Mouse (Mus musculus): Measurements from ENCODE around the gene Matk. TPM values are rescaled to one million over a fixed set of nuclear protein-coding genes. Genes with fewer than 3 reads are reported as not detected.

Gene Matk
- polyA plus RNA-seq, 1 experiment, result 0.67 TPM

DNA sequence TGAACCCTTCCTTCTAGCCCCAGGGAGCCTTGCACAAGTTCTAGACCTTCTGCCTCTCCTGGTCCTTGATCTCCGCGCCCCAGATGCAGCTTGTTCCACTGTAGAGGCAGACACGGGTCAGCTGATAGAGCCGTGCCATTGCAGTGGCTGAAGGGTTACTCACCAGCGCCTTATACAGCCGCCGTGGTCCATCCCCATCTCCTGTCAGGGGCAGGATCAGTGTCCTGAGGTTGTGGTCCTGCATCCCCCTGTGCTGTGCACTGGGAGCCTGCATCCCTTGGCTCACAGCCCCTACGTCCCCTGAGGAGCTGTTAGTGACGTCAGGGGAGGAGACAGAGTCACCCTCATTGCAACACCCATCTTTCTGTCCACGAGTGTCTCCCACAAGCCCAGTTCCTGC, 50.5 kb downstream of the Matk start:
- Histone ChIP-seq H3K4me3 (no peak overlapping the region), H3K4me2 (ENCODE audit: low read depth) (peak overlapping the region; percentile 40)

DNA sequence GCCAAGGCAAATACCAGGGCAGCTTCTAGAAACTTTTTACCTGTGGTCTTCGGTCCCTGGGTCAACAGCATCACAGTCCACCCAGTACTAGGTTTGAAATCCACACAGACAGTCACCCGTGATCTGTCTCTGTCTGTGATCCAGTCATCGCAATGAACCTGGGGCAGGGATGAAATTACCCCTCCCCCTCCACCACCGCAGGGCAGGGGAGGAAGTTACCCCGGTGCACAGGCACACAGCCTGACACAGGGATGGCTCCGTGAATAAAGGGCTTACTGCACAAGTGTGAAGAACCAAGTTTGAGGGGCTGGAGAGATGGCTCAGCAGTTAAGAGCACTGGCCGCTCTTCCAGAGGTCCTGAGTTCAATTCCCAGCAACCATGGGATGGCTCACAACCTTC, 51.0 kb downstream of the Matk start:
- no peak overlapping the region for H3K4me3 ChIP-seq
- peaks cover 13% of the 10 kb centered on the region for H3K79me2 ChIP-seq (ENCODE audit: control insufficient read depth, insufficient read depth)
- H3ac ChIP-seq (ENCODE audit: control insufficient read depth, insufficient read length), result no peak overlapping the region
- no peak overlapping the region for H3K4me2 ChIP-seq (ENCODE audit: low read depth)
- H3K27me3 ChIP-seq (ENCODE audit: control insufficient read depth, insufficient read depth, insufficient read length), result no peaks in the 10 kb centered on the region
- TF ChIP-seq MYOG (IDR thresholded peaks at IDR 0.05; ENCODE audit: control insufficient read depth in 1 of 3, insufficient read depth in 1 of 3, insufficient read length in 2 of 3, low read depth in 2 of 3), result no peak
- no peak for TF ChIP-seq E2F4 (IDR thresholded peaks at IDR 0.05; ENCODE audit: insufficient read depth)
- no peak for TF ChIP-seq CEBPB (IDR thresholded peaks at IDR 0.05; ENCODE audit: insufficient read depth, poor library complexity, severe bottlenecking)
- no peak for TF ChIP-seq POLR2AphosphoS2 (IDR thresholded peaks at IDR 0.05; ENCODE audit: insufficient read length, low read depth)
- TF ChIP-seq TCF12 (IDR thresholded peaks at IDR 0.05; ENCODE audit: insufficient read depth, poor library complexity, severe bottlenecking), result no peak
- TF ChIP-seq USF1 (IDR thresholded peaks at IDR 0.05; ENCODE audit: low read depth), result no peak
- TF ChIP-seq MYOD1 (IDR thresholded peaks at IDR 0.05; ENCODE audit: control insufficient read depth in 1 of 3, insufficient read length in 2 of 3, low read depth in 2 of 3), result no peak
- no peak for TF ChIP-seq MAX (IDR thresholded peaks at IDR 0.05; ENCODE audit: low read depth)
- TF ChIP-seq POLR2A (IDR thresholded peaks at IDR 0.05; ENCODE audit: insufficient read length, low read depth), result no peak
- no peaks in the 10 kb centered on the region for H3K36me3 ChIP-seq (ENCODE audit: control insufficient read depth, insufficient read depth)

More for the DNA sequence above, 50.5 kb downstream of the Matk start:
- no peaks in the 10 kb centered on the region for H3K36me3 ChIP-seq (ENCODE audit: control insufficient read depth, insufficient read depth)
- no peaks in the 10 kb centered on the region for H3K27me3 ChIP-seq (ENCODE audit: control insufficient read depth, insufficient read depth, insufficient read length)
- H3K79me2 ChIP-seq (ENCODE audit: control insufficient read depth, insufficient read depth), result peaks cover 18% of the 10 kb centered on the region
- TF ChIP-seq REST (IDR thresholded peaks at IDR 0.05; ENCODE audit: insufficient read depth, insufficient read length), result no peak
- no peak overlapping the region for H3ac ChIP-seq (ENCODE audit: control insufficient read depth, insufficient read length)

- no peaks in the 10 kb centered on the region for H3K27me3 ChIP-seq (ENCODE audit: control insufficient read depth, insufficient read depth, insufficient read length)
These were observed 52.0 kb downstream of the Matk start for GRCm38 (mm10) chr10:81304597-81305238.

GRCm38 (mm10) chr10:81305663-81306062, 52.9 kb downstream of the Matk start:
- H3K36me3 ChIP-seq (ENCODE audit: control insufficient read depth, insufficient read depth), result no peaks in the 10 kb centered on the region
- TF ChIP-seq TCF3 (IDR thresholded peaks at IDR 0.05; ENCODE audit: insufficient read length, low read depth) (no peak), POLR2A (IDR thresholded peaks at IDR 0.05; ENCODE audit: insufficient read length, low read depth) (no peak), POLR2AphosphoS2 (IDR thresholded peaks at IDR 0.05; ENCODE audit: insufficient read length, low read depth) (no peak), REST (IDR thresholded peaks at IDR 0.05; ENCODE audit: insufficient read depth, insufficient read length) (no peak), MYOG (IDR thresholded peaks at IDR 0.05; ENCODE audit: control insufficient read depth in 1 of 3, insufficient read depth in 1 of 3, insufficient read length in 2 of 3, low read depth in 2 of 3) (no peak), E2F4 (IDR thresholded peaks at IDR 0.05; ENCODE audit: insufficient read depth) (no peak), CEBPB (IDR thresholded peaks at IDR 0.05; ENCODE audit: insufficient read depth, poor library complexity, severe bottlenecking) (no peak), MYOD1 (IDR thresholded peaks at IDR 0.05; ENCODE audit: control insufficient read depth in 1 of 3, insufficient read length in 2 of 3, low read depth in 2 of 3) (no peak), MAX (IDR thresholded peaks at IDR 0.05; ENCODE audit: low read depth) (no peak)
- H3K79me2 ChIP-seq (ENCODE audit: control insufficient read depth, insufficient read depth), result peaks cover 5% of the 10 kb centered on the region
- no peaks in the 10 kb centered on the region for H3K27me3 ChIP-seq (ENCODE audit: control insufficient read depth, insufficient read depth, insufficient read length)
- no peak overlapping the region for H3K4me2 ChIP-seq (ENCODE audit: low read depth)
- no peak overlapping the region for H3K4me3 ChIP-seq
- no peak overlapping the region for H3ac ChIP-seq (ENCODE audit: control insufficient read depth, insufficient read length)

More at GRCm38 (mm10) chr10:81304597-81305238, 52.0 kb downstream of the Matk start:
- Histone ChIP-seq H3K79me2 (ENCODE audit: control insufficient read depth, insufficient read depth) (peaks cover 5% of the 10 kb centered on the region), H3K36me3 (ENCODE audit: control insufficient read depth, insufficient read depth) (no peaks in the 10 kb centered on the region), H3ac (ENCODE audit: control insufficient read depth, insufficient read length) (no peak overlapping the region), H3K4me2 (ENCODE audit: low read depth) (no peak overlapping the region), H3K4me3 (no peak overlapping the region)
- TF ChIP-seq MAX (IDR thresholded peaks at IDR 0.05; ENCODE audit: low read depth) (no peak), MYOD1 (IDR thresholded peaks at IDR 0.05; ENCODE audit: control insufficient read depth in 1 of 3, insufficient read length in 2 of 3, low read depth in 2 of 3) (peak in 1 of 3 experiments; percentile 21)

DNA sequence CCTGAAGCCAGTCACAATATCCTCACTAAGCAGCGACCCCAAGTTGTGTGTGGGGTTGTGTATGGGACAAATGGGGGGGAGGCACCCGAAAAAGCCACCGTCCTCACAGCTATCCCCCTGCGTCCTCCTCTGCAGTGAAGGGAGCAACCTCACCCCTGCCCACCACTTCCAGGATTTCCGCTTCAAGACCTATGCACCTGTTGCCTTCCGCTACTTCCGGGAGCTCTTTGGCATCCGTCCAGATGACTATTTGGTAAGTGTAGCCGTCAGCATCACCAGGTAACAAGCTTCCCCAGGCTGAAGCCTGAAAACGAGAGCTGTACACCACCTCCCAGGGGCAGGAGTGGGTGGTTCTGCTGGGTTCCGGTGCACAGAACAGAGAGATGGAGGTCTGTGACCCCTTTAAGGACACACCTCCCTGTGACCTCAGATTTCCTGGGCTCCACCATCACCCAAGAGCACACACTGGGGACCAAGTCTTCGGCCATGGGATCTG, 53.5 kb downstream of the Matk start:
- no peak for TF ChIP-seq SRF (IDR thresholded peaks at IDR 0.05; ENCODE audit: control insufficient read depth, insufficient read length, low read depth)
- TF ChIP-seq TCF3 (IDR thresholded peaks at IDR 0.05; ENCODE audit: insufficient read length, low read depth), result no peak
- TF ChIP-seq POLR2A (IDR thresholded peaks at IDR 0.05; ENCODE audit: insufficient read length, low read depth), result no peak
- TF ChIP-seq USF1 (IDR thresholded peaks at IDR 0.05; ENCODE audit: low read depth), result no peak
- no peak for TF ChIP-seq MYOG (IDR thresholded peaks at IDR 0.05; ENCODE audit: control insufficient read depth in 1 of 3, insufficient read depth in 1 of 3, insufficient read length in 2 of 3, low read depth in 2 of 3)
- no peak for TF ChIP-seq TCF12 (IDR thresholded peaks at IDR 0.05; ENCODE audit: insufficient read depth, poor library complexity, severe bottlenecking)
- no peak for TF ChIP-seq CEBPB (IDR thresholded peaks at IDR 0.05; ENCODE audit: insufficient read depth, poor library complexity, severe bottlenecking)
- no peak for TF ChIP-seq MYOD1 (IDR thresholded peaks at IDR 0.05; ENCODE audit: control insufficient read depth in 1 of 3, insufficient read length in 2 of 3, low read depth in 2 of 3)
- no peak for TF ChIP-seq POLR2AphosphoS2 (IDR thresholded peaks at IDR 0.05; ENCODE audit: insufficient read length, low read depth)
- TF ChIP-seq E2F4 (IDR thresholded peaks at IDR 0.05; ENCODE audit: insufficient read depth), result no peak
- TF ChIP-seq MAX (IDR thresholded peaks at IDR 0.05; ENCODE audit: low read depth), result no peak
- no peak for TF ChIP-seq REST (IDR thresholded peaks at IDR 0.05; ENCODE audit: insufficient read depth, insufficient read length)
- no peaks in the 10 kb centered on the region for H3K36me3 ChIP-seq (ENCODE audit: control insufficient read depth, insufficient read depth)
- H3K79me2 ChIP-seq (ENCODE audit: control insufficient read depth, insufficient read depth), result peaks cover 5% of the 10 kb centered on the region
- no peak overlapping the region for H3K4me3 ChIP-seq
- H3K4me2 ChIP-seq (ENCODE audit: low read depth), result no peak overlapping the region
- no peak overlapping the region for H3ac ChIP-seq (ENCODE audit: control insufficient read depth, insufficient read length)
- H3K27me3 ChIP-seq (ENCODE audit: control insufficient read depth, insufficient read depth, insufficient read length), result no peaks in the 10 kb centered on the region
